Mouse (Mus musculus) testis, adult 2 months (tissue): ENCODE results near the gene Slco3a1.

Experiments used
- CTCF ChIP-seq: fragments of 200-500 bp; IDR thresholded peaks from 2 replicates; pipeline ENCODE4 v1.5.1; 2012; ENCODE audit warnings: low read depth, mild to moderate bottlenecking, inconsistent platforms, low read length, moderate library complexity; ENCODE audit not compliant: control insufficient read depth, insufficient read depth, insufficient replicate concordance
- POLR2A ChIP-seq: fragments of 200-500 bp; IDR thresholded peaks from 2 replicates; pipeline ENCODE4 v1.6.1; 2012; ENCODE audit warnings: low read depth, mild to moderate bottlenecking, inconsistent platforms, low read length, moderate library complexity; ENCODE audit not compliant: control insufficient read depth

- TF ChIP-seq POLR2A, result no peak
- TF ChIP-seq CTCF, result no peak
These were observed 229.5 kb downstream of the Slco3a1 start for GRCm38 (mm10) chr7:74325052-74325451.
